Mouse (Mus musculus): ENCODE data around the gene Syt14.

Syt14 gene

DNA sequence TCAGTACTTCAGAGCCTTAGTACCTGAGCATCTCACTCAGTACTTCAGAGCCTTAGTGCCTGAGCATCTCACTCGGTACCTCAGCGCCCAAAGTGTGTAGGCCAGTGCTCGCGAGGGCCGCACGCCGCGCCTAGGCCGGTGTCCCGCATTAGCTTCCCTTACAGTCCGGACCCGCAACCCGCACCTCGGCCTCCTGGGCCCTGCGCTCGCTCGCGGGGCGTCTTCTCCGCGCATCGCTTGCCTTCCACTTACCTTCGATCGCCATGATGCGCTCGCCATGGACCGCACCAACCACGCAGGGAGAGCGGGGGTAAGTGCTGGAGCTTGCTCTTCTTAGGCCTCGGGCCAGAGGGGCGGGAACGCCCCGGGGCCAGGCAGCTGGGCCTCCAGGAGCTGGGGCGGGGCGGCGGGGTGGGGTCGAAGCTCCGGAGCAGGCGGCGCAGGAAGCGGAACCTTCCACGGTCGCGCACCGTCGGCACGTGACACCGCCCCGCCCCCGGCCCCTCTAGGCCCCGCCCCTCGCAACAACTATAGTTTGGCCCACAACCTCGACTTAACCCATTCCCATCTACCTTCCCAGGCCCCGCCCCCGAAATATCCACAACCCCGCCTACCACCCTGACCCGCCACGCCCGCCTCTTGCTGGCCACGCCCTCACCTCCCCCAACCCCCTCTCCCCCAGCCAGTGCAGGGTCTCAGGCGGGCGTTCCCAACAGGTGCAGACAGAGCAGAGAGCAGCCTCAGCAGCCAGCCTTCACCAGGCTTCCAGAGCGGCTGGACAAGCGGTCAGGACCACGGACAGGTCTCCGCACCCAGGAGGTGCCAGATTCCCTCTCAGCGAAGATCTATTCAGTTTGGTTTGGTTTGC is at the start of gene Syt14:
Syt14 (minus strand) TSS at position 405 of the 868 bp plus-strand sequence.
- peak; percentile 91 for DNase-seq (ENCODE audit: low spot score)

DNA sequence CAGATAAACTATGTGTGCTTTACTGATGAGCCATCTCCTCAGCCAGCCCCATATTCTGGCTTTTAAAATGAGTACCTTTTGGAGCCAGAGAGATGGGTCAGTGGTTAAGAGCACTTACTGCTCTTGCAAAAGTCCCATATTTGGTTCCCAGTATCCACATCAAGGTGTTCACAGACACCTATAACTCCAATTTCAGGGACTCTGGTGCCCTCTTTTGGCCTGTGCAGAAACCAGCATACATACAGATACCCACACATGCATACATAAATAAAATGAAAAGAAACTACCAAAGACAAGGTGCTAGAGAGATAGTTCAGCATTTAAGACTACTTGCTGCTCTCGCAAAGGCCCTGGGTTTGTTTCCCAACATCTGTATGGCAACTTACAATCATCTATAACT is 48.4 kb upstream of the Syt14 start:
- no peak for DNase-seq (ENCODE audit: low spot score)

DNA sequence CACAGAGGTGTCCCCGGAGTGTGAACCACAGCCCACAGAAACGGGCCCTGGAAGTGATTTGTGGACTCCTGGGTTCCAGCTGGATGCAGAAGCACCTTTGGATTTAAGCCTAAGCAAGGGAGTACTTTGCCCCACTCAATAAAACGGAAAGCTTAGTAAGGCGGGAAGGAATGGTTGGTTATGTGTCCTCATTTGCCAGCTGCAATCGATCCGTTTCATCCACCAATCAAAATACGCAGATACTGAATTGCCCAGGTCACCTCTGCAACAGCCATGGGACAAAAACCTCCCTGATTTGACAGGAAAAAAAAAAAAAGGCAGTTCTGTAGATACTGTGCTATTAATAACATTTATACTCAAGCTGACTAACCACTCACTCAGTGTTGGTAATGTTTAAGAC is 47.5 kb upstream of the Syt14 start:
- DNase-seq (ENCODE audit: low spot score) = no peak

DNA sequence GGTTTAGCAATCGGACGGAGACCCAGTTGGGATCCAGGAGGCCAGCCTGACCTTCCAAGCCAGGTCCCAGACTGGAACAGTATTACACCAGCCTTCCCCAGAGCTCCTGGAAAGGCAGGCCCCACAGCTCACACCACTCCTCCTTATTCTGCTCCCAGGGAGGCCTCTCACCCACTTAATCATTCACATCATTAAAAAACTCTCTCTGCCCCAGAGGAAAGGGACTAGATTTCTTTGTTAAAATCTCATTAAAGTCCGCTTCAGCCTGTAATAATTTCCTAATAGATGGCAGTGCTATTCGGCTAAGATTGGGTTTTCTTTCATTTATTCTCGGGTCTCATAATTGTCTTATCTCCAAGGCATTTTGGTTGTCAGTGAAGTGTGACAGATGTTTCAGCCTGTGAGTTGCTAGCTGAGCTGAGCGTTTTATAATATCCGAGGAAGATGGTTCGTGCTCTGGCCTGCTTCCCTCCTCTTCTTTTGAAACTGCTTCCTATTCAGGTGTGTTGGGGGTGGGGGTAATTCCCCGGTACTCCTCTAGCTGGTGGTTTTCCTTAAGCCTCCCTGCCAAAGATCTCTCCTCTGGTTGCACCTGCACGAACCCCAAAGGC is 46.8 kb upstream of the Syt14 start:
- DNase-seq (ENCODE audit: low spot score) = no peak

DNA sequence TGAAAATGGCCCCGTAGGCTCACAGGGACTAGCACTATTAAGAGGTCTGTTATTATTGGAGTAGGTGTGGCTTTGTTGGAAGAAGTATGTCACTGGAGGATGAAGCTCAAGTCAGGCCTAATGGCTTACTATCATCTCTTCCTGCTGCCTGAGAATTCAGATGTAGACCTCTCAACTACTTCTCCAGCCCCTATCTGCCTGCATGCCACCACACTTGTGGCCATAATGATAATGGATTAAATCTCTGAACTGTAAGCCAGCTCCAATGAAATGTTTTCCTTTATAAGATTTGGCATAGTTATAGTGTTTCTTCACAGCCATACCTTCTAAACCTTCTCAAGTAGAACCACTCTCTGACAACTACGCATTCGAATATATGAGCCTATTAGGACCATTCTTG is 27.0 kb upstream of the Syt14 start:
- no peak for DNase-seq (ENCODE audit: low spot score)

DNA sequence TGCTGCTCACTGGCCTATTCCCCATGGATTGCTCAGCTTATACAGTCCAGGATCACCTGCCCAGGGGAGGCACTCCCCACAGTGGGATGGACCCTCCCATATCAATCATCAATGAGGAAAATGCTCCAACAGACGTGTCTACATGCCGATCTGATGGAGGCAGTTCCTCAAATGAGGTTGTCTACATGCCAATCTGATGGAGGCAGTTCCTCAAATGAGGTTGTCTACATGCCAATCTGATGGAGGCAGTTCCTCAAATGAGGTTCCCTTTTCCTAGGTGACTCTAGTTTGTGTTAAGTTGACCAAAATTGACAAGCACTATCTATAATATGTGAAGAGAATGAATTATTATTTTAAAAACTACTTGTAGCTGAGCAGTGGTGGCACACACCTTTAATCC is 24.6 kb upstream of the Syt14 start:
- DNase-seq (ENCODE audit: low spot score) = no peak

DNA sequence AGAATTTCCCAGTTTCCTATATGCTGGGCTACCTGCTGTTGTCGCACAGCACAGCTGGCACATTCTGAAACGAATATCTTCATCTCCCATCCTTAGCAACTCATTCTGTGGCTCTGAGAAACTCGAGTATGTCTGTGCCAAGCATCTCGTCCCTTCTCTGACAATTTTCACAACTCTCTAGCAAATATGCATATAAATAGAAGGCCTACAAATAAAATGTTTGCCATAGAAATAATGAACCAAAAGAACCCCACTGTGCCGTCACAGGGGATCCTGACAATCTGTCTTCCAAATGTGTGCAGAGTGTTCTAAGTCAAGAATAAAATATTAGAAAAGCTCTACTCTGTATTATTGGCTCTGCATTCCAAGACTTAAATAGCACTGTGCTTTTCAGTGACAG is 24.0 kb upstream of the Syt14 start:
- DNase-seq (ENCODE audit: low spot score) = no peak

DNA sequence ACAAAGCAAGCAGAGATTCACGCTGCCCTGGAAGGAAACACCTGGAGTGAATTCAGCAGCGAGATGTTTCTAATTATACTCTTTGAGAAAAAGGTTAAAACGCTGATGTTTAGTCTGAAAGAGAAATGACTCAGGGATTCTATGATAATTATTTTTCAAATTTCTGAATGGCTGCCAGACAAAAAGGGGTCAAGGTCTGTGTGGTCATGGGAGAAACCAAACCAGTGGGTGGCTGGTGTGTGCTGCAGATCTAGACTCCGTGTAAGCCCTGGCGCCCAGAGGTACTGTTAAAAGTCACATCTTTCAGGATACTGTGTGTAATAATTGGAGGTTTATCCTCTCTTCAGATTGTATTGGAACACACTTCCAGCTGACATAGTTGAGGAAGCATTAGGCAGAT is 18.8 kb upstream of the Syt14 start:
- no peak for DNase-seq (ENCODE audit: low spot score)

DNA sequence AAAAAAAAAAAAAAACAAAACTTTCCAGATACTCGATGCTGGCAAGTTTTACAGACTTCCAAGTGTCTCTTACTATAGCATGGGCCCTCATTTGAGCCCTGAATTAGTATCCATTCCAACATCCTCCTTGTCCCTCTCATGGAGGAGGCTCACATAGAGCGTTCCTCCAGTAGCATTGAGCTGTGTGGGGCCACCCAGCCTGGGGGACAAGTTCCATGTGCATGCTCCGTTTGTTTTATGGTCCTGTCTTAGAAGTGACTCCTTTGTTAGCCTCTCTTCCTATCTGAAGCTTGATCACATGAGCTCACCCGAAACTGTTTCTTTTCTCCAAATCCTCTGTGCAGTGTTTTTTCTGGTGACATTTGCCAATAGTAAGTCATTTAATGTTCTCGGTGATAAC is 17.5 kb upstream of the Syt14 start:
- no peak for DNase-seq (ENCODE audit: low spot score)

DNA sequence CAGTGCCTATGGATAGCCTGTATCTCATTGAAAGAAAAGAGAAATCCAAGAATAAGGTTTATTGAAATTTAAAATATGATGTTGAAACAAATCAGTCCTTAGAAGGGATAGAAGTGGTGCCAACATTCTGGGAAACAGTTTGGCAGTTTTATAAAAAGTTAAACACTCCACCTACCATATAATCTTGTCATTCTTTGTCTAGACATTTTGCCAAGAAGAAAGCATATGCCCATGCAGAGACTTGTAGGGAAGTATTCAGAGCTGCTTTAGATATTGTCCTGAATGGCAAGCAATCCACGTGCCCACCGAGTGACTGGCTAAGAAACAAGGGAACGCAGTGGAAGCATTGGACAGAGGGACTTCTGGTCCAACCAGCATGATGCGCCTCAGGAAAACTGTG is 12.0 kb upstream of the Syt14 start:
- DNase-seq (ENCODE audit: low spot score) = no peak

DNA sequence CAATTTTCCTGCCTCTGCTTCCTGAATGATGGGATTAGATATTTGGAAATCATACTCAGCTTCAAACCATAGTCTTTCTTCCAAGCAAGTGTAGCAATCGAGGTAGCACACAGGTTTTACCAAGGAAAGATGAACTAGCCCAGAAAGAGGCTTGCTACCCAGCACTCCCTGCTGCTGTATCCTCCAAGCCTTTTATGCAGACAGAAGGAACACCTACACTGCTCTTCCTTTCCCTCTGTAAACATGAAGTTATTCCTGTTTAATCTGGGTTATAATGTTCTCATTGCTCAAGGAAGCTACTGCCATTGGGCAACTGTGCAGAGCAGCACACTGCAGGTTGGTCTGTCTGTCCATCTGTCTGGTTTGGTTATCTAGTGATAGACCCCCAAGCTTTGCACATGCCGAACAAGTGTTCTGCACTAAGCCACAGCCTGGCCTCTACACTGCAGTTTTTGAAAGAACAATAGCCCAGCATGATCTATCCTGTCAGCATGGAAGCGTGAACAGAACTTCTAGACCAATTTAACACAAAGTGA is 7.3 kb upstream of the Syt14 start:
- no peak for DNase-seq (ENCODE audit: low spot score)

DNA sequence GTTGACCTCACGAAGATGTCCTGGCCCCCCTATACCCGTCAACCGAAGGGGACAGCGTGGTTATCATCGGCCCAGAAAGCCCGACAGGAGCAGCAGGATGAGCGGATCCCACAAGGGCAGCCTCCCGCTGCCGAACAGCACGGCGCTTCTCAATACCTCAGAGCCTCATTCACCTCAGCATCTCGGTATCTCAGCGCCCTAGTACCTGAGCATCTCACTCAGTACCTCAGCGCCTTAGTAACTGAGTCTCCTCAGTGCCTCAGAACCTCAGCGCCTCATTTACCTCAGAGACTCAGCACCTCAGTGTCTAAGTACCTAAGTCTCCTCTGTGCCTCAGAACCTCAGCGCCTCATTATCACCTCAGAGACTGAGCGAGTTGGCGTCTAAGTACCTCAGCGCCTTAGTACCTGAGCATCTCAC is 614 bp downstream of the Syt14 start:
- DNase-seq (ENCODE audit: low spot score) = peak; percentile 27

DNA sequence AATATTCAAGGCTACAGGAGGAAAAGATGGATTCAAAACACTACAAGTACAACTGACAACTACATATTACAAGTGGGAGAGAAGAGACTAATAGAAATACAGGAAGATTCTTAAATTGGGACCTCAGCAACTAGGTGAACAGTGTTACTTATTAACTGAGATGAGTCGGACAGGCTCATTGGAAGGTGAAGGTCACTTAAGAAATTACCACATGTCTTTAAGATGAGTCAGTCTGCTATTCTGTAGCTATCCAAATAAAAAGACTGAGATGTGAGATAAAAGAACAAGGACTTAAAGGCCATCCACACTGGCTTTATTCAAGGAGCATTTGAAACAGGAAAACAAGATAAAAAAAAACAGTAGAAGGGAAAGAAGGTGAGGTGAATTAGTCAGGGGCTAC is 11.3 kb downstream of the Syt14 start:
- DNase-seq (ENCODE audit: low spot score) = no peak

DNA sequence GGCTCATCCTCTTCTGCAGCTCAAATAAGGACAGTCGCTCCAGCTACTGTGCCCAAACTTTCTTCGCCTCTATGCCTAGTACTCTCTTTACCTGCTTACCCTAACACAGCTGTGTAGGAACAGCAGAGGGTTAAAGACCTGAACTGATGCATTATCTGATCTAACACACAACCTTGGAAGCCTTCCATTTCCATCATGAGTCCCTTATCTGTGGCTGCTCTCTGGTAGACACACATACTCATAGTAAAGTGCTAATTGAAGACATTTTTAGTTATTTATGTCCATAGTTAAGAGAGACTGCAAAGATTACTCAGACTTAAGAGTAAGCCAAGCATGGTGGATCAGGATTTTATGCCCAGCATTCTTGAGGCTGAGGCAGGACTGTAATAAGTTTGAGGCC is 23.2 kb downstream of the Syt14 start:
- no peak for DNase-seq (ENCODE audit: low spot score)

DNA sequence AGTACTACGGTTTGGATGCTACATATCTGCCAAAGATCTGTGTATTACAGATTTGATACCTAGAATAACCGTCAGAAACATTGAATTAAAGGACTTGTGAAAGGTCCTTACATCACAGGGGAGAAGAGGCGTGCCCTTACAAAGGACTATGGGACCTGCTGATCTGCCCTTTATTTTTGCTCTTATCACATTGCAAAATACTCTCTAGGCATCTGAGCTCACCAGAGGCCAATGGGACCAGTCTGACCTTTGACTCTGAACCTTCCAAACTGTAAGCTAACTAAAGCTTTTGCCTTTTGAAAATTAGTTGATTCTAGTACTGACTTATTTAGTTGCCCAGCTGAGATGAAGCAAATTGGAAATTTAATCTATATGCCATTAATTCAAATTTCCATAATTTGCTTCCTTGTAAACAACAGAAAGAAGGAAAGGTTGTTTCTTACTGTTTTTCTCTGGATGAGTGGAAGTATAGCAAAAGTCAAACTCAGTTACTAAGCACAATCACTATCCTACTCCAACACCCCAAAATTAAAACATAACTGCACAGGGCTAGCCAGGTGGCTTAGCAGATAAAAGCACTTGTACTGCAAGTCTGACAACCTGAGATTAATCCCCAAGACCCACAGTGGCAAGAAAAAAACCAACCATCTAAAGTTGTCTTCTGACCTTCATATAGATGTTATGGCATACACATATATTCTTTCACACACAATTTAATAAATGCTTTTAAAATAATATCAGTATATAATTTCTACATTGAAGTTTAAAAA is 24.4 kb downstream of the Syt14 start:
- no peak for DNase-seq (ENCODE audit: low spot score)

DNA sequence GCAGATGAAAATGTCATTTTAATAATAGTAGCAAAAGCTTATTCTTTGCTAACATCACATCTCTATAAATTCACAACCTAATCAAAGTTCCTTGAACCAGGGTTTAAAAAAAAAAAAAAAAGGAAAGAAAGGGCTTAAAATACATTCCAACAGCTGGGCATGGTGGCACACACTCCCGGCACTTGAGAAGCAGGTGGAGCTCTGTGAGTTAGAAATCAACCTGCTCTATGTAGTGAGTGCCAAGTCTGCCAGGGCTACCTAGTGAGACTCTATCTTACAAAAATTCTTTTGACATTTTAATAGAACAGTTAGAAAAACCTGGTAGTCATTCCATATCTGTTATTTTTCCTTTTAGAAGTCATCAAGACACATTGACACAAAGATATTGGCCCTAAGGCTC is 31.0 kb downstream of the Syt14 start:
- no peak for DNase-seq (ENCODE audit: low spot score)

DNA sequence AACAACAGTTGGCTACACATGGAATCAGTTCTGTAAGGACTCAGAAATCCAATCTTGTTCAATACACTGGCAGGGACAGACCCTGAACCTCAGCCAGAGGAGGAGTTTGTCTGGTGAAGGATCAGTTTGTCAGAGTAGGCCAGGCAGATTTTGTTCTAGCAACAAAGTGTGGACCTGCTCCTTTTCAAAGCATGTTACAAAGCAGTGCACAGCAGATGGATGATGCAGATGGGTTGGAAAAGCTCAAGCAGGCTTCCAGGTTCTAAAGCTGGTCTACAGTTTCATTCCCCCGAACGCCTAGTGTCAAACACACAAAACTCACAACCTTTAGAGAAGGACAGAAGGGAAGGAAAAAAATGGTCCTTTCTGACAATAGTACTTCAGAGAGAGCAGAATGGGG is 31.6 kb downstream of the Syt14 start:
- no peak for DNase-seq (ENCODE audit: low spot score)

DNA sequence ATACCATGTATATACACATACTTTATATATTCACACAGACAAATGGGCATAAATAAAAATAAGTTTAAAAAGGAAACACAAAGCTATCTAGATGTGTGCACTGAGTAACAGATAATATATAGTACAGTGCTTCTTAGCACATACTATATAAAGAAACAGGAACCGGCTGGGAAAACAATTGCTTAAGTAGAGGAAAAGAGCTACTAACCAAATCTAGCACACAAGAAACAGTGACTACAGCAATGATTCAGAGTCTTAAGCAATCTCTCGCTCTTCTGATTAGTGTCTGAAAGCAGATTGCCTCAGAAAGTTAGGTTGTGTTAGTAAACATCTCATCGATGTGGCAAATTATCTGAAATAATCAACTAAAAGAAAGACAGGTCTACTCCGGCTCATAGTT is 33.3 kb downstream of the Syt14 start:
- no peak for DNase-seq (ENCODE audit: low spot score)

DNA sequence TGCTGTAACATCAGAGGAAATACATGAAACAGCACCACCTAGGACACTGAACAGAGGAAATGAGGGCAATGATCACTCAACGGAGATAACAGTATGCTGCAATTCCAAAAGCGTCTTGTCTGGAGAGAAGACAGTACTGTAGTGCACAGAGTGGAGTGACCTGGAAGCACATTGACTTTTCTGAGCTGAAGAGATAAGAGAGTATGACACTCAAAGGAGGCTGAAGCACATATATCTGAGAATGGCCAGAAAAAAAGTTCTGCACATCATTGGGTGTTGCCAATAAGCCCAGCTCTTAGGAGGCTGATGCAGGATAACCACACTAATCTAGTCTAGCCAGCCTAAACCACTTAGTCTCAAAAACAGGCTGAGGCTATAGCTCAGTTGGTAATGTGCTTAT is 34.0 kb downstream of the Syt14 start:
- no peak for DNase-seq (ENCODE audit: low spot score)

DNA sequence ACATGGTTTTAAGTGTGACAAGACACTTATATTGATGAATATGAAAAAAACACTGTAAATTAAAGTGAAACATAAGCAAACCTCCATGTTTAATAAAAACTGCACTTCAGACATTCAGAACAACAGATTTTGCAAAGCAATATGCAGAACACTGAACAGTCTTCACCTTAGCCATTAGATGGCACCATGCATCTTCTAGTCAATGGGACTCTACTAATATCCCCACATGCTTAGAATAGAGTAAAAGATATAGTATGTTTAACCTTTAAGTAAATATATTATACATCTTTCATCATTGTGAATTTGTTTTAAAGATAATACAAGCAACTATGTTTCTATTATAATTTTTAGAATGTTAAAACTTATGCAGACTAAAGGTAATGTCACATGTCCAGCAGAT is 34.7 kb downstream of the Syt14 start:
- DNase-seq (ENCODE audit: low spot score) = no peak

DNA sequence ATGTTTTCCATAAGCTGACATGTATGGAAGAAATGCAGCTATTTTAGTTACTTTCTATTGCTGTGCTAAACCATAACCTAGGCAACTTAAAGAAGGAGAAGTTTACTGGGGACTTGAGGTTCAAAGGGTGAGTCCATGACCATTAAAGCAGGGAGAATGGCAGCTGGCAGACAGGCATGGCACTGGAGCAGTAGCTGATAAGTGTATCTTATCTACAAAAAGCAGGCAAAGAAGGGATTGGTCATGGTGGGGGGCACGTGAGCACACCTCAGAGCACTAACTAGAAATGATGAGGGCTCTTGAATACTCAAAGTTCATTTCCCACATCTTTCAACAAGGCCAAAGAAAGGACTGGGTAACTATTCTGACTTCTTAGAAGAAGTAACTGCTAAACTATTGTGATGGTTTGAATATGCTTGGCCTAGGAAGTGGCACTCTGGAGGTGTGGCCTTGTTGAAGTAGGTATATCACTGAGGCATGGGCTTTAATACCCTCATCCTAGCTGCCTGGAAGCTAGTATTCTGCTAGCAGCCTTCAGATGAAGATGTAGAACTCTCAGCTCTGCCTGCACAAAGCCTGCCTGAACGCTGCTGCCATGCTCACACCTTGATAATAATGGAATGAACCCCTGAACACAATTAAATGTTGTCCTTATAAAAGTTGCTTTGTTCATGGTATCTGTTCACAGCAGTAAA is 41.2 kb downstream of the Syt14 start:
- no peak for DNase-seq (ENCODE audit: low spot score)

DNA sequence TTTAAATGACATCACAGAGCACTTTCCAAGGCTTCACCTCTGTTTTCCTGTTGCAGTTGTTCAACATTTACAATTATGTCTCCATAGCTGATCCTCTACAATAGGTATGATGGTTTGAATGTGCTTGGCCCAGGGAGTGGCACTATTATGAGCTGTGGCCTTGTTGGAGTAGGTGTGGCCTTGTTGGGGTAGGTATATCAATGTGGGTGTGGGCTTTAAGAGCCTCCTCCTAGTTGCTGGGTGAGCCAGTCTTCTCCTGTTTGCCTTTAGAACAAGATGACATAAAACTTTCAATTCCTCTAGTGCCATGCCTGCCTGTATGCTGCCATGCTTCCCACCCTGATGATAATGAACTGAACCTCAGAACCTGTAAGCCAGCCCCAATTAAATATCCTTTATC is 42.1 kb downstream of the Syt14 start:
- DNase-seq (ENCODE audit: low spot score) = no peak
